Comparison of ENCODE assay signal across 8 mouse cellular contexts in genomic region chr9:67137141-67137540, GRCm38 (mm10).
DNase-seq lines count a peak whose midpoint lies in the region; ATAC-seq lines count a peak whose summit lies in the region.

No protein-coding gene starts in this region.

- WGBS in heart, embryonic 13.5 days = 33% methylated on average over 4 of the region's 4 CpGs
- 31% methylated on average over 4 of the region's 4 CpGs for WGBS in heart, embryonic 11.5 days (ENCODE audit: insufficient replicate concordance)
- 19% methylated on average over 4 of the region's 4 CpGs for WGBS in embryonic facial prominence, embryonic 14.5 days

- peak overlapping the region; percentile 48; the same call in 1 of the 2 replicates for H3K9ac ChIP-seq in heart, embryonic 13.5 days
- no peak overlapping the region for H3K9ac ChIP-seq in heart, embryonic 11.5 days (ENCODE audit: low read depth, low read length)
- no peak overlapping the region for H3K9ac ChIP-seq in embryonic facial prominence, embryonic 14.5 days (ENCODE audit: low read depth, low read length)

- H3K27me3 ChIP-seq in heart, embryonic 13.5 days (replicated peaks) = no peaks in the 10 kb centered on the region
- no peaks in the 10 kb centered on the region for H3K27me3 ChIP-seq in heart, embryonic 11.5 days (ENCODE audit: control insufficient read depth, insufficient read depth, low read length)
- H3K27me3 ChIP-seq in embryonic facial prominence, embryonic 14.5 days (replicated peaks; ENCODE audit: control insufficient read depth, insufficient read depth, low read length) = no peaks in the 10 kb centered on the region

- peaks cover 40% of the 10 kb centered on the region for H3K4me1 ChIP-seq in heart, embryonic 13.5 days
- peaks cover 18% of the 10 kb centered on the region for H3K4me1 ChIP-seq in heart, embryonic 11.5 days (ENCODE audit: control insufficient read depth, insufficient read depth, low read length)
- H3K4me1 ChIP-seq in embryonic facial prominence, embryonic 14.5 days (ENCODE audit: control insufficient read depth, insufficient read depth, low read length) = peaks cover 17% of the 10 kb centered on the region

- DNase-seq in NIH3T3 (ENCODE audit: low read depth) = peak; percentile 31
- peak; percentile 49 for DNase-seq in embryonic facial prominence, embryonic 14.5 days (ENCODE audit: low spot score)
- DNase-seq in layer of hippocampus, postnatal 10 days (ENCODE audit: low spot score in 2 of 2) = peak; percentile 36 to 41
- no peak for DNase-seq in spleen, adult 12 weeks (ENCODE audit: low spot score)
- DNase-seq in lung, postnatal 14 days = no peak
- DNase-seq in lung, postnatal 25 days (ENCODE audit: low spot score) = no peak

- H3K4me2 ChIP-seq in heart, embryonic 13.5 days = no peak overlapping the region
- H3K4me2 ChIP-seq in heart, embryonic 11.5 days = no peak overlapping the region
- H3K4me2 ChIP-seq in embryonic facial prominence, embryonic 14.5 days (ENCODE audit: low read depth, low read length) = no peak overlapping the region

- H3K36me3 ChIP-seq in heart, embryonic 13.5 days = no peaks in the 10 kb centered on the region
- no peaks in the 10 kb centered on the region for H3K36me3 ChIP-seq in heart, embryonic 11.5 days (ENCODE audit: control insufficient read depth, insufficient read depth, low read length)
- no peaks in the 10 kb centered on the region for H3K36me3 ChIP-seq in embryonic facial prominence, embryonic 14.5 days (ENCODE audit: control insufficient read depth, insufficient read depth, low read length)

- H3K27ac ChIP-seq in heart, embryonic 13.5 days (replicated peaks) = no peak overlapping the region
- H3K27ac ChIP-seq in heart, embryonic 11.5 days (ENCODE audit: low read depth, low read length) = no peak overlapping the region
- H3K27ac ChIP-seq in embryonic facial prominence, embryonic 14.5 days (replicated peaks; ENCODE audit: low read depth, low read length) = peak overlapping the region; percentile 71

- no peak overlapping the region for H3K4me3 ChIP-seq in heart, embryonic 13.5 days
- H3K4me3 ChIP-seq in heart, embryonic 11.5 days (ENCODE audit: low read depth, low read length) = no peak overlapping the region
- no peak overlapping the region for H3K4me3 ChIP-seq in embryonic facial prominence, embryonic 14.5 days (ENCODE audit: low read depth, low read length)

- H3K9me3 ChIP-seq in heart, embryonic 13.5 days = no peaks in the 10 kb centered on the region
- H3K9me3 ChIP-seq in heart, embryonic 11.5 days (replicated peaks; ENCODE audit: control insufficient read depth, low read length) = no peaks in the 10 kb centered on the region
- no peaks in the 10 kb centered on the region for H3K9me3 ChIP-seq in embryonic facial prominence, embryonic 14.5 days (ENCODE audit: control insufficient read depth, low read length)

- no peak for ATAC-seq in heart, embryonic 13.5 days (ENCODE audit: extremely low read depth, insufficient number of reproducible peaks, low FRiP score, low TSS enrichment)
- ATAC-seq in heart, embryonic 11.5 days (replicated peaks; ENCODE audit: insufficient number of reproducible peaks, low FRiP score, low TSS enrichment) = no peak
- peak; percentile 68; the same call in 1 of the 2 replicates for ATAC-seq in embryonic facial prominence, embryonic 14.5 days (ENCODE audit: low read depth)

Comparison
In these comparisons a context has a peak if more than half of its experiments do, and no peak if none do; other contexts are left out.
1. DNase-seq: peak in NIH3T3 (single experiment), embryonic facial prominence, embryonic 14.5 days (single experiment) and layer of hippocampus, postnatal 10 days (2 of 2); none in spleen, adult 12 weeks (single experiment), lung, postnatal 14 days (single experiment) and lung, postnatal 25 days (single experiment).